Mouse (Mus musculus): ENCODE data around the gene Klk1.

DNA sequence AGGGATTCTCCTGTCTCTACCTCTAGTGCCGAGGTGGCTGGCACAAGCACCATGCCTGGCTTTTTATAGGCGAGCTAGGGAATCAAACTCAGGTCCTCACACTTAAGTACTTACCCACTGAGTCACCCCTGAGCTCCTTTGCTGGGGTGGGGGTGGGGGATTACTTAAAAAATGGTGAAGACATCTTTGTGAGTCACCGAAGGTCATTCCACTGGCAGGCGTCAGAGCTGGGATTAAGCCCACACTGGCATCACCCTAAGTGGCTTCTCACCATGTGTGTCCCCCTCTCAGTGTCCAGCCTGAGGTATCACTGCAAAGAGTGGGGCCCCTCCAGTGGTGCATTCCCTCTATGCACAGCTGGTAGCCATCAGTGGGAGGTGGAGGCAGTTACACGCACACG, 35.2 kb downstream of the Klk1 start:
- TF ChIP-seq CTCF (IDR thresholded peaks at IDR 0.05; ENCODE audit: control insufficient read depth, insufficient read depth, insufficient replicate concordance, low read depth, low read length) (no peak), POLR2A (IDR thresholded peaks at IDR 0.05; ENCODE audit: control insufficient read depth, low read depth, low read length) (no peak)
